Mouse (Mus musculus): ENCODE results near the gene Sf3b3. TPM values are rescaled to one million over a fixed set of nuclear protein-coding genes. Genes with fewer than 3 reads are reported as not detected.
"Not testable (repeated sequence)": the region's sequence is repeated elsewhere in the genome, so short reads cannot be mapped to it uniquely, and the experiment has no call there.

Gene Sf3b3
- total RNA-seq, 2 experiments from 2014 or later: 18.4 to 19.2 TPM

GRCm38 (mm10) chr8:110806146-110806545 lies 40.4 kb downstream of the Sf3b3 start:
- DNase-seq: no peak

DNA sequence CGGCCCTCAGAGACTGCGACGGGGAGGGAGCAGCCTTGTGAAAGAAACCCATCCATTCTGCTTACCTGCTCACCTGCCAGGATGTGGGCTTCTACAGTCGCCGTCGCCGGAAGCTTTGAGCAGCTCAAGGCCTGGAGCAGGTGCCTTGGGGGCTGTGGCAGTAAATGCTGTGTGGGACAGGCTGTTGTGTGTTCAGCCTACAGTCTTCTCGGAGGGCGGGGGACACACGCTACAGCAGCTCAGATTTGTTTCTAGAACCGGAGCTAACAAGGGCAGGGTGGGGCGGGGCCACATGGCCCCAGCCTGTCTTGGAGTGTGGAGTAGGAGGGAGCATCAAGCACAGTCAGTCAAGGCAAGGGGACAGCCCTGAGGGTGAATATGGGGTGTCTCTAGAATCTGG lies 40.9 kb downstream of the Sf3b3 start, which contains the start of gene Il34:
Gene Il34 (minus strand): TSS at position 256 of the 400 bp plus-strand sequence.
- no peak for DNase-seq

DNA sequence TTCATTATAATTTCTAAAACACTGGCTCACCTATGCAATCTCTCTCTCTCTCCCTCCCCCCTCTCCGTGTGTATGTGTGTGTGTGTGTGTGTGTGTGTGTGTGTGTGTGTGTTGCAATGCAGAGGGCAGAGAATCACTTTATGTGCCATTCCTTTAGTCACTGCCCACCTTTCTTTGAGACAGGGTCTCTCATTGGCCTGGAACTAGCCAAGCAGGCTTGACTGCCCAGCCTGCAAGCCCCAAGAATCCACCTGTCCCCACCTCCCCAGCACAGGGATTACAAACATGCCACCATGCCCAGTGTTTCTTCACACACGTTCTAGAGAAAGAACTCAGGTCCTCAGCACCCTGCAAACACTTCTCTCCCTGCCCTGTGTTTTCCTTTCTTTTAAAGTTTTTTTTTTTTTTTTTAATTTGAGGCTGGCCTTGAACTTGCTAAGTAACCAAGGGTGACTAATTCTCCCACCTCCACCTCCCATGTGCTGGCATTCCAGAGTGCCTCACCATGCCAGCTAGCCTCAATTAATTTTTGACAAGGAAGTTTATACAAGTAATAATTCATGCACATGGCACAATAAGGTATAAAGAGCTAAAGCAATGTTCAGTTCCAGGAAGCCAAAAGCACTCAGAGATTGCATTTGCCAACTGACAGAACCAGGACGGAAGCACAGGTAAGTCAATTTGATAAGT lies 41.6 kb downstream of the Sf3b3 start:
- no peak for DNase-seq

GRCm38 (mm10) chr8:110803856-110804255 lies 42.7 kb downstream of the Sf3b3 start:
- no peak for DNase-seq

DNA sequence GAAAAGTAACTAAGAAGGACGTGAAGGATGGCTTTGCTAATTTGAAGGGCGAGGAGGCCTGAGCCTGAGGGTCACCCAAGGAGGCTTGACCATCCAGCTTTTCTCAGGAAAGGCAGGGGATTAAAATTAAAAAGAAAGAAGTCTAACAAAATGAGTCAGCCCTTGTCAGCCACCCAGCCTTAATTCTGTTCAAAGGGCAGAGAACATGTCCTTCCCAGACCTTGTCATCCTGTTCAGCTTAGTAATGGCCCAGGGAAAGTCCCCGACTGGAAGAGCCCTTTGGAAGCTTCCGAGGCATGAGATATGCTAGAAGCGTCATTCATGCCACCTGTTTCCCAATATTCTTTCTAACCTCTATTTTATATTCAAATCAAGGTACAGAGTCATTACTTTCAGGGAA lies 43.6 kb downstream of the Sf3b3 start:
- DNase-seq: no peak

DNA sequence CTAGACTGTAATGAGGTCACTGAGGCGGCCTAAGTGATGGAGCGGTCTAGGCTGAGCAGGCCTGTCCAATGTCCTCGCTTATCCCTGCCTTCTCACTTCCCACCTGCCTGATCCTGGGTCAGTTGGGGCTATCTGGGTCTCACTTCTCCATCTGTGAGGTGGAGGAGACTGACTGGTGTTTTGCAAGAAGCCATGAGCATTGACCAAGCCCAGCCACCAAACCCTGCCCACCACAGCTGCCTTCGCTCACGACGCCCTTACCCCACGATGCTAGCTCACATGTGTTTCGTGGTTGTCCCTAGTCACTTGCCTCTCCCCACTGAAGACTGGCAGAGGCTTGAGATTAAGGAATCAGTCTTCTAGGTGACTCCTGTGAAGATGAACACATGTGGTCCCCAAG lies 49.5 kb downstream of the Sf3b3 start:
- no peak for DNase-seq

GRCm38 (mm10) chr8:110794363-110794965 lies 52.1 kb downstream of the Sf3b3 start:
- DNase-seq: no peak

- DNase-seq: no peak
Measured at GRCm38 (mm10) chr8:110793936-110794335, 52.7 kb downstream of the Sf3b3 start.

- DNase-seq: no peak
Measured at GRCm38 (mm10) chr8:110793511-110793910, 53.1 kb downstream of the Sf3b3 start.

GRCm38 (mm10) chr8:110792574-110793200 lies 53.9 kb downstream of the Sf3b3 start:
- no peak for DNase-seq

- no peak for DNase-seq
Measured at GRCm38 (mm10) chr8:110791164-110791563, 55.4 kb downstream of the Sf3b3 start.

DNA sequence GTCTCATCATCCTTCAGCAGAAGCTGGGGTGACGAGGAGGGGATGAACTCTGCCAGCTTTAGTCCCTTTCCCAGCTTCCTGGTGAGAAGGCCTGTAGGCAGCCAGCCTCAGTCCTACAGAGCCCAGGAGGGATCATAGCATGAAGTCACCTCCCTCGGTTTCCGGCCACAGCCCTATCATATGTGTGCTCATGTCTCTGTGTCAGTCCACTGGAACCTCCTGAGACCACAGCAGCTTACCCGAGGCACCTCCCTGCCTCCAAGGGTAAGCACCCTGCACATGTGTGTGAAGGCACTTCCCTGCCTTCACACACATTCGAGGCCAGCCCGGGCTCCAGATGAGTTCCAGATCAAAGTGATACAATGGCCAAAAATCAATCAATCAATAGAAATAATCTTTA lies 56.3 kb downstream of the Sf3b3 start:
- no peak for DNase-seq

DNA sequence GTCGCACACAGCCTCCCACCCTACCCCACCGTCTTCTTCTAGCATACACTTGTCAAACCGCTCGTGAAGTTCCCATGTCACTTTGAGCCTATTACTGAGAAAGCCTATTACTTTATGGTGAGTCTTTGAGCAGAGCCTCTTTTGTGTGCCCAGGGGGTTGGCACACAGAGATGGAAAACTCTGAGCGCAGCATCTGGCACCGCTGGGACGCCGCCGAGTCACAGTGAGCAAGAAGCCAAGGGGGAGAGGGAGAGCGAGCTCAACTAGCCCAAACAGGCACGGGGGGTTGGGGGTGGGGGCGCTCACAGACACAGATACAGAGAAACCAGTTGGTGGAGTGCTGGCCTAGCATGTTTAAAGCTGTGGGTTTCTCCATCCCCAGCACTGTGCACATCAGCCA lies 57.0 kb downstream of the Sf3b3 start:
- DNase-seq: no peak

DNA sequence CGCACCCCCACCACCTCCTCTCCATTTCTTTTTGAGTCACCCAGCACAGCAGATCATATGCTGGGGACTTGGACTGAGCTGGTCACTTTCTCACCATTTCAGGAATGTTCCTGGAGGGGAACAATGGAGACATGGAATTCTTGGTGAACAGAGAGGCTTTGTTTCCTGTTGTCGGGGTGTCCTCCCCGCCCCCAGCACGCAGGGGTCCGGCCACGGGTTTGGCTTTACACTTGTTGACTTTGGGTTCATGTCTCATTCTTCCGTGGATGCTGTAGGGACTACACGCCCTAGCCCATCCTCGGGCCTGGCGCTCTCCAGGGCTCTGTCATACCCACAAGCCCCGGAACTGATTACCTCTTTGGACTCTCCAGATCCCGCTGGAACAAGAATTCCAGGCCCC lies 57.6 kb downstream of the Sf3b3 start:
- no peak for DNase-seq

- DNase-seq: no peak
Measured at GRCm38 (mm10) chr8:110787411-110787954, 59.1 kb downstream of the Sf3b3 start.

- no peak for DNase-seq
Measured at GRCm38 (mm10) chr8:110786934-110787333, 59.7 kb downstream of the Sf3b3 start.

DNA sequence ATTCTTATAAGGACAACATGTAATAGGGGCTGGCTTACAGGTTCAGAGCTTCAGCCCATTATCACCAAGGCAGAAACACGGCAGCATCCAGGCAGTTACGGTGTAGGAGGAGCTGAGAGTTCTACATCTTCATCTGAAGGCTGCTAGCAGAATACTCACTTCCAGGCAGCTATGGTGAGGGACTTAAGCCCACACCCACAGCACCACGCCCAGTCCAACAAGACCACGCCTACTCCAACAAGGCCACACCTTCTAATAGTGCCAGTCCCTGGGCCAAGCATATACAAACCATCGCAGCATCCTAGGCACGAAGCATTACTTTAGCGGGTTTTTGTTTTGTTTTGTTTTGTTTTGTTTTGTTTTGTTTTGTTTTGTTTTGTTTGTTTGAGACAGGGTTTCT lies 60.1 kb downstream of the Sf3b3 start:
- DNase-seq: not testable (repeated sequence)

GRCm38 (mm10) chr8:110785366-110785765 lies 61.2 kb downstream of the Sf3b3 start:
- DNase-seq: no peak

DNA sequence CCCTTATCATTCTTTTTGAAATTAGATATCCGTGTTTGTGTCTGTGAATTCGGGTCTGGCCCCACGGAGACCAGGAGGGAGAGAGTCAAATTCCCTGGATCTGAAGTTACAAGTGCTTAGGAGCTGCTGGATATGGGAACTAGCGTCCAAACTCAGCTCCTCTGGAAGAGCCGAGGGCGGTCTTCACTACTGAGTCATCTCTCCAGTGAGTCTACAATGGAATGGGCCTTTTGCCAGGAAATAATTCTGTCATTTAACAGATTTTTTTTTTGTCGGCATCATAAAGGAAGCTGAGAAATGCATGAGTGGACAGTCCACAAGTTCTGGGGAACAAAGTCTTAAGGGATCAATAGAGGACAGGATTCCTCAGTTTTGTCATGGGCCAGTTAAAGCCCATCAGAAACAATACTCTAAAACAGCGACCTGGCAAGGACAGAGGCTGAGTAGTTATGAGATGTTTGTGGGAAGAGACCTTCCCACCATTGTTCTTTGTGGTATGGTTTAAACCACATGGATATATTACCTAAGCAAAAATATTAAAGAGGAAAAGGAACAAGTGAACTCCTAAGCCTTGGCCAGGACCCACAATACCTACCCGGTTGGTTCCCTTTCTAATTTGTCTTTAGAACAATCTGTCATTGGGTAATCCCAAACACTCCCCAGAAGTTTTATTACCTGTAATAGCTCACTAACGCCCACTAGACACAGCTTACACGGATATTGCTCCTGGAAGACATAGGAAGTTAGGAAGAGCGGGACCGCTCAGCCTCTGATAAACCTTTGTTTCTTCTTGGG lies 66.5 kb downstream of the Sf3b3 start:
- no peak for DNase-seq

GRCm38 (mm10) chr8:110776335-110776734 lies 70.3 kb downstream of the Sf3b3 start:
- DNase-seq: no peak

GRCm38 (mm10) chr8:110775721-110776120 lies 70.9 kb downstream of the Sf3b3 start:
- no peak for DNase-seq

DNA sequence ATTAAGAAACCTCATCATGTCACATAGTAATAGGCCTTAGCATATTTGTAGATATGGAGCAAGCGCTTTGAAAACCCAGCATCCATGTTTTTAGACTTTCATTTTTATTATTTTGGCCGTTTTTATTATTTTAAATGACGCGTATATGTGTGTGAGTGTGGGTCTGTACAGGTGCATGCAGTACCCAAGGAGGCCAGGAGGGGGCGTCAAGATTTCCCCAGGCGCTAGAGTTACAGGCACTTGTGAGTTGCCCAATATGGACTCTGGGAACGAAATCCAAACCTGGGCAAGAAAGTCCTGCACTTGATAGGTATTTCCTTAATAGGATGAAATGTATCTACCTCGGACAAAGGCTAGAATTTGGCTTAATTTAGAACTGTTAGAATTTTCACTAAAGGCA lies 71.3 kb downstream of the Sf3b3 start:
- no peak for DNase-seq
